Mouse (Mus musculus) embryo, embryonic 11.5 days (tissue): ENCODE data around the gene Blm.
A peak's percentile ranks its signal among the peaks of the same experiment; 100 is the strongest.

Source experiments
- DNase-seq: peaks from one replicate; pipeline ENCODE4 v3.0.0-alpha.2; 2012; ENCODE audit warnings: low read depth, low spot score

The Blm gene

GRCm38 (mm10) chr7:80461891-80462290 lies 73.0 kb downstream of the Blm start:
- no peak for DNase-seq

GRCm38 (mm10) chr7:80460892-80461291 lies 74.0 kb downstream of the Blm start:
- no peak for DNase-seq

- DNase-seq = no peak
Observed at GRCm38 (mm10) chr7:80460199-80460598, 74.7 kb downstream of the Blm start.

- DNase-seq = no peak
Observed at GRCm38 (mm10) chr7:80457831-80458343, 77.0 kb downstream of the Blm start.

- no peak for DNase-seq
Observed at GRCm38 (mm10) chr7:80457241-80457640, 77.7 kb downstream of the Blm start.

GRCm38 (mm10) chr7:80456327-80456726 lies 78.6 kb downstream of the Blm start:
- no peak for DNase-seq

- no peak for DNase-seq
Observed at GRCm38 (mm10) chr7:80455505-80456160, 79.3 kb downstream of the Blm start.

- DNase-seq = no peak
Observed at GRCm38 (mm10) chr7:80454786-80455185, 80.1 kb downstream of the Blm start.

GRCm38 (mm10) chr7:80453997-80454396 lies 80.9 kb downstream of the Blm start:
- no peak for DNase-seq

GRCm38 (mm10) chr7:80453121-80453520 lies 81.8 kb downstream of the Blm start:
- DNase-seq = no peak

- DNase-seq = no peak
Observed at GRCm38 (mm10) chr7:80452241-80452640, 82.7 kb downstream of the Blm start.

- no peak for DNase-seq
Observed at GRCm38 (mm10) chr7:80451550-80452232, 83.2 kb downstream of the Blm start.

- no peak for DNase-seq
Observed at GRCm38 (mm10) chr7:80450354-80450753, 84.6 kb downstream of the Blm start.

- no peak for DNase-seq
Observed at GRCm38 (mm10) chr7:80449620-80450091, 85.3 kb downstream of the Blm start.

GRCm38 (mm10) chr7:80447336-80447735 lies 87.6 kb downstream of the Blm start:
- no peak for DNase-seq

- no peak for DNase-seq
Observed at GRCm38 (mm10) chr7:80446221-80446878, 88.6 kb downstream of the Blm start.

- peak; percentile 36 for DNase-seq
Observed at GRCm38 (mm10) chr7:80445492-80445891, 89.4 kb downstream of the Blm start.

GRCm38 (mm10) chr7:80444401-80445249 lies 90.3 kb downstream of the Blm start:
- no peak for DNase-seq

GRCm38 (mm10) chr7:80443124-80443523 lies 91.8 kb downstream of the Blm start:
- DNase-seq = no peak

GRCm38 (mm10) chr7:80441986-80442904 lies 92.7 kb downstream of the Blm start:
- DNase-seq = no peak
